Mouse (Mus musculus) myocyte (in vitro differentiated cells): Measurements from ENCODE around the gene Atox1. TPM values are rescaled to one million over a fixed set of nuclear protein-coding genes. Genes with fewer than 3 reads are reported as not detected.

Experiments used
- H3K27me3 ChIP-seq: one replicate; pipeline ENCODE4 v1.6.1; 2011; ENCODE audit not compliant: control insufficient read depth, insufficient read depth, insufficient read length
- H3K36me3 ChIP-seq: one replicate; pipeline ENCODE4 v1.6.1; 2011; ENCODE audit not compliant: control insufficient read depth, insufficient read depth
- H3K4me2 ChIP-seq: one replicate; pipeline ENCODE4 v1.6.1; 2011; ENCODE audit warnings: low read depth, control low read depth
- H3K4me3 ChIP-seq: one replicate; pipeline ENCODE4 v1.5.1; 2011; ENCODE audit warnings: mild to moderate bottlenecking, control low read depth, moderate library complexity
- H3K79me2 ChIP-seq: one replicate; pipeline ENCODE4 v1.6.1; 2011; ENCODE audit not compliant: control insufficient read depth, insufficient read depth
- H3ac ChIP-seq: one replicate; pipeline ENCODE4 v1.6.1; 2011; ENCODE audit not compliant: control insufficient read depth, insufficient read length
- CEBPB ChIP-seq: IDR thresholded peaks from 2 replicates; pipeline ENCODE4 v1.6.1; 2011; ENCODE audit warnings: mild to moderate bottlenecking, moderate library complexity; ENCODE audit not compliant: poor library complexity, insufficient read depth, severe bottlenecking
- E2F4 ChIP-seq: IDR thresholded peaks from one replicate; pipeline ENCODE4 v1.6.1; 2011; ENCODE audit warnings: mild to moderate bottlenecking, control low read depth, moderate library complexity; ENCODE audit not compliant: insufficient read depth
- MAX ChIP-seq: IDR thresholded peaks from one replicate; pipeline ENCODE4 v1.6.1; 2011; ENCODE audit warnings: low read depth, mild to moderate bottlenecking, control low read depth
- MYOD1 ChIP-seq, 3 experiments: IDR thresholded peaks; one replicate each; pipeline ENCODE4 v1.6.1; 2011; ENCODE audit warnings: control low read depth in 2 of 3, low read depth in 2 of 3, mild to moderate bottlenecking in 2 of 3, moderate library complexity in 1 of 3; ENCODE audit not compliant: insufficient read length in 2 of 3, control insufficient read depth in 1 of 3
- MYOG ChIP-seq, 3 experiments: IDR thresholded peaks; one replicate each; pipeline ENCODE4 v1.6.1; 2011; ENCODE audit warnings: control low read depth in 2 of 3, low read depth in 2 of 3, mild to moderate bottlenecking in 2 of 3; ENCODE audit not compliant: insufficient read length in 2 of 3, control insufficient read depth in 1 of 3, insufficient read depth in 1 of 3
- POLR2A ChIP-seq: IDR thresholded peaks from one replicate; pipeline ENCODE4 v1.6.1; 2011; ENCODE audit warnings: low read depth, mild to moderate bottlenecking, control low read depth, moderate library complexity; ENCODE audit not compliant: insufficient read length
- POLR2AphosphoS2 ChIP-seq: IDR thresholded peaks from one replicate; pipeline ENCODE4 v1.6.1; 2011; ENCODE audit warnings: low read depth, control low read depth; ENCODE audit not compliant: insufficient read length
- REST ChIP-seq: IDR thresholded peaks from one replicate; pipeline ENCODE4 v1.6.1; 2011; ENCODE audit warnings: mild to moderate bottlenecking, control low read depth, moderate library complexity; ENCODE audit not compliant: insufficient read depth, insufficient read length
- SRF ChIP-seq: IDR thresholded peaks from one replicate; pipeline ENCODE4 v1.6.1; 2011; ENCODE audit warnings: low read depth; ENCODE audit not compliant: control insufficient read depth, insufficient read length
- TCF12 ChIP-seq: IDR thresholded peaks from one replicate; pipeline ENCODE4 v1.6.1; 2011; ENCODE audit warnings: mild to moderate bottlenecking, control low read depth; ENCODE audit not compliant: poor library complexity, insufficient read depth, severe bottlenecking
- TCF3 ChIP-seq: IDR thresholded peaks from one replicate; pipeline ENCODE4 v1.6.1; 2011; ENCODE audit warnings: low read depth, control low read depth; ENCODE audit not compliant: insufficient read length
- USF1 ChIP-seq: IDR thresholded peaks from one replicate; pipeline ENCODE4 v1.6.1; 2011; ENCODE audit warnings: low read depth, mild to moderate bottlenecking, control low read depth, moderate library complexity
- polyA plus RNA-seq: library from polyadenylated mRNA; unstranded; fragments of >200 nt; fragmentation: generic; extraction: Trizol; gene quantifications from one replicate; pipeline ENCODE4 v1.2.1, GENCODE M21; 2012; ENCODE audit warnings: missing spikeins

Gene Atox1
- polyA plus RNA-seq, 1 experiment: 264 TPM

GRCm38 (mm10) chr11:55469923-55470691, 9.1 kb upstream of the Atox1 start:
- peak overlapping the region; percentile 96 for H3ac ChIP-seq
- TF ChIP-seq TCF3 (no peak), TCF12 (no peak), REST (no peak), MYOD1 (IDR thresholded peaks at IDR 0.05; ENCODE audit: control insufficient read depth in 1 of 3, insufficient read length in 2 of 3, low read depth in 2 of 3) (no peak), POLR2AphosphoS2 (no peak), USF1 (no peak), MYOG (IDR thresholded peaks at IDR 0.05; ENCODE audit: control insufficient read depth in 1 of 3, insufficient read depth in 1 of 3, insufficient read length in 2 of 3, low read depth in 2 of 3) (no peak)
- H3K4me2 ChIP-seq: peak overlapping the region; percentile 96
- H3K27me3 ChIP-seq: no peaks in the 10 kb centered on the region
- H3K36me3 ChIP-seq: no peaks in the 10 kb centered on the region
- H3K79me2 ChIP-seq: peaks cover 55% of the 10 kb centered on the region
- peak overlapping the region; percentile 94 for H3K4me3 ChIP-seq

- peak within 1 kb of the TSS; percentile 94 for H3K4me3 ChIP-seq
- H3ac ChIP-seq: peak within 1 kb of the TSS; percentile 96
- TF ChIP-seq SRF: peak; percentile 59
- TF ChIP-seq REST: peak; percentile 36
- peak; percentile 100 for TF ChIP-seq POLR2AphosphoS2
- peak in 1 of 3 experiments; percentile 15 for TF ChIP-seq MYOD1 (IDR thresholded peaks at IDR 0.05; ENCODE audit: control insufficient read depth in 1 of 3, insufficient read length in 2 of 3, low read depth in 2 of 3)
- TF ChIP-seq TCF3: no peak
- peak; percentile 100 for TF ChIP-seq POLR2A
- TF ChIP-seq CEBPB: no peak
- peak in 1 of 3 experiments; percentile 7 for TF ChIP-seq MYOG (IDR thresholded peaks at IDR 0.05; ENCODE audit: control insufficient read depth in 1 of 3, insufficient read depth in 1 of 3, insufficient read length in 2 of 3, low read depth in 2 of 3)
- H3K27me3 ChIP-seq: no peaks in the 10 kb centered on the region
- no peaks in the 10 kb centered on the region for H3K36me3 ChIP-seq
- peaks cover 46% of the 10 kb centered on the region for H3K79me2 ChIP-seq
- peak within 1 kb of the TSS; percentile 96 for H3K4me2 ChIP-seq
These were observed 8.2 kb upstream of the Atox1 start, which contains the start of gene G3bp1 for GRCm38 (mm10) chr11:55469048-55469843. G3bp1 (plus strand) TSS chr11:55469685.

- TF ChIP-seq POLR2A: peak; percentile 15
- no peak for TF ChIP-seq MYOD1 (IDR thresholded peaks at IDR 0.05; ENCODE audit: control insufficient read depth in 1 of 3, insufficient read length in 2 of 3, low read depth in 2 of 3)
- no peak for TF ChIP-seq TCF3
- TF ChIP-seq REST: no peak
- no peak for TF ChIP-seq POLR2AphosphoS2
- Histone ChIP-seq H3K79me2 (peaks cover 40% of the 10 kb centered on the region), H3K36me3 (no peaks in the 10 kb centered on the region), H3ac (peak overlapping the region; percentile 96), H3K27me3 (no peaks in the 10 kb centered on the region), H3K4me3 (peak overlapping the region; percentile 94), H3K4me2 (peak overlapping the region; percentile 92)
These were observed 7.6 kb upstream of the Atox1 start for GRCm38 (mm10) chr11:55468611-55469047.

GRCm38 (mm10) chr11:55468012-55468411, 7.0 kb upstream of the Atox1 start:
- H3K79me2 ChIP-seq: peaks cover 34% of the 10 kb centered on the region
- no peaks in the 10 kb centered on the region for H3K27me3 ChIP-seq
- peak overlapping the region; percentile 96 for H3ac ChIP-seq
- TF ChIP-seq POLR2A (no peak), USF1 (no peak), MYOD1 (IDR thresholded peaks at IDR 0.05; ENCODE audit: control insufficient read depth in 1 of 3, insufficient read length in 2 of 3, low read depth in 2 of 3) (no peak), TCF12 (no peak), MAX (no peak), MYOG (IDR thresholded peaks at IDR 0.05; ENCODE audit: control insufficient read depth in 1 of 3, insufficient read depth in 1 of 3, insufficient read length in 2 of 3, low read depth in 2 of 3) (no peak), E2F4 (no peak), POLR2AphosphoS2 (no peak), REST (no peak), SRF (no peak), CEBPB (no peak), TCF3 (no peak)
- peak overlapping the region; percentile 94 for H3K4me3 ChIP-seq
- H3K4me2 ChIP-seq: peak overlapping the region; percentile 92
- H3K36me3 ChIP-seq: no peaks in the 10 kb centered on the region

DNA sequence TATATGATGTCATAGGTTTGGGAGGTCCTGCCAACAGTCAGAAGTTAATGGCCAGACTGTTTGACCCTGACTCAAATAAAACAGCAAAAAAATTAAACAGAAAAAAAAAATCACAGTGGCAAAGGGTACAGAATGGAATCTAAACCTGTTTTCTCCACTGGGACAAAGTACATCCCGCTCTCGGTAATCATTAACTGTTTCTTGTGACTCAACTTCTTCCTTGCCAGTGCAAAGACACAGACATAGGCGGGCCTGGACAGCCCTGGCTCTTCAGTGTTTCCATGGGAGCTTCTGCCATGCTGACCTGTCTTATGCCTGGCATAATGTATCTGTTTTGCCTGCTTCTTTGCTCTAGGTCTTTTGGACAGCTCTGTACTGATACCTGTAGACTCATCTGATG, 4.1 kb upstream of the Atox1 start:
- no peaks in the 10 kb centered on the region for H3K27me3 ChIP-seq
- peaks cover 10% of the 10 kb centered on the region for H3K79me2 ChIP-seq
- no peaks in the 10 kb centered on the region for H3K36me3 ChIP-seq
- H3ac ChIP-seq: no peak overlapping the region
- TF ChIP-seq SRF: no peak
- TF ChIP-seq MYOD1 (IDR thresholded peaks at IDR 0.05; ENCODE audit: control insufficient read depth in 1 of 3, insufficient read length in 2 of 3, low read depth in 2 of 3): no peak
- TF ChIP-seq POLR2A: no peak
- no peak for TF ChIP-seq MYOG (IDR thresholded peaks at IDR 0.05; ENCODE audit: control insufficient read depth in 1 of 3, insufficient read depth in 1 of 3, insufficient read length in 2 of 3, low read depth in 2 of 3)
- TF ChIP-seq POLR2AphosphoS2: no peak
- no peak for TF ChIP-seq CEBPB
- no peak for TF ChIP-seq TCF12
- no peak for TF ChIP-seq REST
- TF ChIP-seq USF1: no peak
- no peak for TF ChIP-seq E2F4
- H3K4me3 ChIP-seq: no peak overlapping the region
- no peak overlapping the region for H3K4me2 ChIP-seq
